Mouse (Mus musculus): ENCODE measurements around the gene Nlrp6. TPM values are rescaled to one million over a fixed set of nuclear protein-coding genes. Genes with fewer than 3 reads are reported as not detected.
"Not testable (repeated sequence)": the region's sequence is repeated elsewhere in the genome, so short reads cannot be mapped to it uniquely, and the experiment has no call there.

Gene Nlrp6
- polyA plus RNA-seq, 1 experiment from 2014 or later: 0.06 TPM

GRCm38 (mm10) chr7:140973396-140974165 lies 52.9 kb downstream of the Nlrp6 start:
- Histone ChIP-seq H3K4me3 (no peak overlapping the region), H3K27ac (no peak overlapping the region), H3K9me3 (no peaks in the 10 kb centered on the region), H3K36me3 (replicated peaks) (no peaks in the 10 kb centered on the region), H3K4me1 (peaks cover 46% of the 10 kb centered on the region), H3K27me3 (ENCODE audit: poor library complexity, severe bottlenecking) (peaks cover 54% of the 10 kb centered on the region)
- 27% methylated on average over 14 of the region's 14 CpGs for WGBS
- DNase-seq (ENCODE audit: extremely low spot score, low spot score): no peak

GRCm38 (mm10) chr7:140974940-140975339 lies 54.2 kb downstream of the Nlrp6 start:
- 10% methylated on average over 9 of the region's 9 CpGs for WGBS
- DNase-seq (ENCODE audit: extremely low spot score, low spot score): no peak
- no peak overlapping the region for H3K27ac ChIP-seq

GRCm38 (mm10) chr7:140975465-140975864 lies 54.8 kb downstream of the Nlrp6 start:
- WGBS: 22% methylated on average over 3 of the region's 3 CpGs
- peaks cover 35% of the 10 kb centered on the region for H3K27me3 ChIP-seq (ENCODE audit: poor library complexity, severe bottlenecking)
- DNase-seq (ENCODE audit: extremely low spot score, low spot score): no peak
- H3K36me3 ChIP-seq (replicated peaks): no peaks in the 10 kb centered on the region
- no peak overlapping the region for H3K4me3 ChIP-seq
- H3K27ac ChIP-seq: no peak overlapping the region
- H3K4me1 ChIP-seq: peaks cover 37% of the 10 kb centered on the region
- no peaks in the 10 kb centered on the region for H3K9me3 ChIP-seq

More at GRCm38 (mm10) chr7:140974940-140975339, 54.2 kb downstream of the Nlrp6 start:
- no peak overlapping the region for H3K4me3 ChIP-seq
- H3K36me3 ChIP-seq (replicated peaks): no peaks in the 10 kb centered on the region
- H3K9me3 ChIP-seq: no peaks in the 10 kb centered on the region
- peaks cover 41% of the 10 kb centered on the region for H3K27me3 ChIP-seq (ENCODE audit: poor library complexity, severe bottlenecking)
- H3K4me1 ChIP-seq: peaks cover 37% of the 10 kb centered on the region

GRCm38 (mm10) chr7:140976720-140977119 lies 56.0 kb downstream of the Nlrp6 start:
- H3K4me3 ChIP-seq; H3K9me3 ChIP-seq; DNase-seq (ENCODE audit: extremely low spot score, low spot score); H3K36me3 ChIP-seq (replicated peaks); H3K27ac ChIP-seq: not testable (repeated sequence)
- H3K27me3 ChIP-seq (ENCODE audit: poor library complexity, severe bottlenecking): peaks cover 23% of the 10 kb centered on the region
- H3K4me1 ChIP-seq: peaks cover 25% of the 10 kb centered on the region
- WGBS: 89% methylated on average over 9 of the region's 9 CpGs

Other genes starting within 250 kb of the Nlrp6 start
- not detected in 2 replicates for gene Olfr45, start 239.0 kb upstream of the Nlrp6 start, polyA plus RNA-seq (2016; fragmentation: Nextera tagmentation; extraction: Ambion mirVana)
- gene Olfr541, start 223.6 kb upstream of the Nlrp6 start, polyA plus RNA-seq (2016; fragmentation: Nextera tagmentation; extraction: Ambion mirVana): not detected in 2 replicates
- gene Cyp2e1, start 157.2 kb upstream of the Nlrp6 start, polyA plus RNA-seq (2016; fragmentation: Nextera tagmentation; extraction: Ambion mirVana): not detected in 2 replicates
- not detected in 2 replicates for gene Syce1, start 133.1 kb upstream of the Nlrp6 start, polyA plus RNA-seq (2016; fragmentation: Nextera tagmentation; extraction: Ambion mirVana)
- gene Zfp941, start 98.7 kb upstream of the Nlrp6 start, polyA plus RNA-seq (2016; fragmentation: Nextera tagmentation; extraction: Ambion mirVana): 3.7 and 3.8 TPM in 2 replicates
- 0.41 and 0.64 TPM in 2 replicates for gene Urah, start 85.9 kb upstream of the Nlrp6 start, polyA plus RNA-seq (2016; fragmentation: Nextera tagmentation; extraction: Ambion mirVana)
- gene Scgb1c1, start 75.4 kb upstream of the Nlrp6 start, polyA plus RNA-seq (2016; fragmentation: Nextera tagmentation; extraction: Ambion mirVana): not detected in 2 replicates
- not detected in 2 replicates for gene Odf3, start 73.1 kb upstream of the Nlrp6 start, polyA plus RNA-seq (2016; fragmentation: Nextera tagmentation; extraction: Ambion mirVana)
- not detected in 2 replicates for gene Gm45785, start 64.6 kb upstream of the Nlrp6 start, polyA plus RNA-seq (2016; fragmentation: Nextera tagmentation; extraction: Ambion mirVana)
- gene Ric8a, start 63.9 kb upstream of the Nlrp6 start, polyA plus RNA-seq (2016; fragmentation: Nextera tagmentation; extraction: Ambion mirVana): 51.3 and 57.6 TPM in 2 replicates
- 21.2 and 22.5 TPM in 2 replicates for gene Bet1l, start 63.3 kb upstream of the Nlrp6 start, polyA plus RNA-seq (2016; fragmentation: Nextera tagmentation; extraction: Ambion mirVana)
- gene Psmd13, start 38.9 kb upstream of the Nlrp6 start, polyA plus RNA-seq (2016; fragmentation: Nextera tagmentation; extraction: Ambion mirVana): 354 and 374 TPM in 2 replicates
- gene Sirt3, start 38.6 kb upstream of the Nlrp6 start, polyA plus RNA-seq (2016; fragmentation: Nextera tagmentation; extraction: Ambion mirVana): 26.8 and 28.4 TPM in 2 replicates
- not detected in 2 replicates for gene Cox8b, start 20.5 kb upstream of the Nlrp6 start, polyA plus RNA-seq (2016; fragmentation: Nextera tagmentation; extraction: Ambion mirVana)
- gene Pgghg, start 20.5 kb downstream of the Nlrp6 start, polyA plus RNA-seq (2016; fragmentation: Nextera tagmentation; extraction: Ambion mirVana): 14.2 and 14.5 TPM in 2 replicates
- 2.0 TPM in 2 replicates for gene Ifitm5, start 29.4 kb downstream of the Nlrp6 start, polyA plus RNA-seq (2016; fragmentation: Nextera tagmentation; extraction: Ambion mirVana)
- 0.33 TPM in 1 of 2 replicates, not detected in the other for gene Gm45717, start 35.0 kb downstream of the Nlrp6 start, polyA plus RNA-seq (2016; fragmentation: Nextera tagmentation; extraction: Ambion mirVana)
- gene Ifitm2, start 35.1 kb downstream of the Nlrp6 start, polyA plus RNA-seq (2016; fragmentation: Nextera tagmentation; extraction: Ambion mirVana): 365 and 397 TPM in 2 replicates
- 3.7 and 4.1 TPM in 2 replicates for gene Ifitm1, start 46.3 kb downstream of the Nlrp6 start, polyA plus RNA-seq (2016; fragmentation: Nextera tagmentation; extraction: Ambion mirVana)
- 10.8 and 13.8 TPM in 2 replicates for gene Ifitm3, start 89.9 kb downstream of the Nlrp6 start, polyA plus RNA-seq (2016; fragmentation: Nextera tagmentation; extraction: Ambion mirVana)
- gene Ifitm6, start 97.0 kb downstream of the Nlrp6 start, polyA plus RNA-seq (2016; fragmentation: Nextera tagmentation; extraction: Ambion mirVana): not detected in 2 replicates
- not detected in 2 replicates for gene Gm17387, start 108.2 kb downstream of the Nlrp6 start, polyA plus RNA-seq (2016; fragmentation: Nextera tagmentation; extraction: Ambion mirVana)
- gene B4galnt4, start 140.2 kb downstream of the Nlrp6 start, polyA plus RNA-seq (2016; fragmentation: Nextera tagmentation; extraction: Ambion mirVana): 24.6 and 30.4 TPM in 2 replicates
- gene Pkp3, start 157.3 kb downstream of the Nlrp6 start, polyA plus RNA-seq (2016; fragmentation: Nextera tagmentation; extraction: Ambion mirVana): 2.4 and 2.8 TPM in 2 replicates
- gene Sigirr, start 179.7 kb downstream of the Nlrp6 start, polyA plus RNA-seq (2016; fragmentation: Nextera tagmentation; extraction: Ambion mirVana): 2.0 and 2.2 TPM in 2 replicates
- 0.53 and 0.69 TPM in 2 replicates for gene Ano9, start 196.9 kb downstream of the Nlrp6 start, polyA plus RNA-seq (2016; fragmentation: Nextera tagmentation; extraction: Ambion mirVana)
- gene Ptdss2, start 201.5 kb downstream of the Nlrp6 start, polyA plus RNA-seq (2016; fragmentation: Nextera tagmentation; extraction: Ambion mirVana): 81.1 and 84.7 TPM in 2 replicates